Mouse (Mus musculus) ES-E14 (cell line): Measurements from ENCODE around the gene Inpp4b. TPM values are rescaled to one million over a fixed set of nuclear protein-coding genes. Genes with fewer than 3 reads are reported as not detected.

ENCODE experiments used
- DNase-seq: peaks from one replicate; pipeline ENCODE4 v3.0.0-alpha.2; 2013; ENCODE audit warnings: low read depth, low spot score
- H3K27ac ChIP-seq: 2 replicates; pipeline ENCODE4 v1.5.1; 2012; ENCODE audit warnings: low read depth, mild to moderate bottlenecking, low read length, moderate library complexity, mixed read lengths; ENCODE audit not compliant: poor library complexity, insufficient read depth, severe bottlenecking
- H3K36me3 ChIP-seq: 2 replicates; pipeline ENCODE4 v1.6.1; 2012; ENCODE audit warnings: mild to moderate bottlenecking, low read length, moderate library complexity, mixed read lengths; ENCODE audit not compliant: control insufficient read depth, poor library complexity, insufficient read depth, severe bottlenecking
- H3K4me1 ChIP-seq, 2 experiments: fragments of 150-350 bp in 1 of 2; sonication (generic) in 1 of 2; 2 replicates each; pipeline ENCODE4 v1.6.1; 2012; ENCODE audit warnings: low read length in 2 of 2, mild to moderate bottlenecking in 1 of 2, mixed read lengths in 1 of 2; ENCODE audit not compliant: control insufficient read depth in 2 of 2, insufficient read depth in 2 of 2, poor library complexity in 1 of 2
- H3K4me3 ChIP-seq, 2 experiments: fragments of 150-350 bp in 1 of 2; sonication (generic) in 1 of 2; 2 replicates each; pipeline ENCODE4 v1.5.1; 2012; ENCODE audit warnings: low read length in 2 of 2, low read depth in 1 of 2, mild to moderate bottlenecking in 1 of 2, mixed read lengths in 1 of 2; ENCODE audit not compliant: insufficient read depth in 1 of 2, poor library complexity in 1 of 2, severe bottlenecking in 1 of 2
- H3K9ac ChIP-seq: 2 replicates; pipeline ENCODE4 v1.6.1; 2012; ENCODE audit warnings: low read depth, mild to moderate bottlenecking, low read length, mixed read lengths; ENCODE audit not compliant: poor library complexity, insufficient read depth, severe bottlenecking
- H3K9me3 ChIP-seq: fragments of 150-350 bp; sonication (generic); 2 replicates; pipeline ENCODE4 v1.6.1; 2012; ENCODE audit warnings: low read depth, mild to moderate bottlenecking, low read length; ENCODE audit not compliant: control insufficient read depth, insufficient read depth
- CHD2 ChIP-seq: IDR thresholded peaks from 2 replicates; pipeline ENCODE4 v1.6.1; 2014; ENCODE audit warnings: mild to moderate bottlenecking, low read depth, low read length, inconsistent platforms
- HCFC1 ChIP-seq: IDR thresholded peaks from 2 replicates; pipeline ENCODE4 v1.6.1; 2012; ENCODE audit warnings: low read length, inconsistent platforms, borderline replicate concordance; ENCODE audit not compliant: insufficient read depth
- MAFK ChIP-seq: IDR thresholded peaks from 2 replicates; pipeline ENCODE4 v1.6.1; 2014; ENCODE audit warnings: mild to moderate bottlenecking, low read depth, low read length, inconsistent platforms; ENCODE audit not compliant: insufficient read depth
- ZC3H11A ChIP-seq: IDR thresholded peaks from 2 replicates; pipeline ENCODE4 v1.6.1; 2012; ENCODE audit warnings: low read depth, mild to moderate bottlenecking, inconsistent platforms, low read length, borderline replicate concordance
- ZNF384 ChIP-seq: IDR thresholded peaks from 2 replicates; pipeline ENCODE4 v1.6.1; 2012; ENCODE audit warnings: low read depth, low read length, inconsistent platforms
- in situ Hi-C, 2 experiments: fragments of 600-800 bp; cut with MboI; formaldehyde crosslinking; loops; one replicate each; pipeline ENCODE4 v1.15.1; 2025; ENCODE audit warnings: low sequenced_read_pairs in 2 of 2, inconsistent platforms in 1 of 2; ENCODE audit not compliant: unreplicated experiment in 2 of 2
- total RNA-seq: library from RNA; depleted of rRNA; stranded (reverse); fragments of 300-350 nt; gene quantifications from 2 replicates; pipeline ENCODE4 v1.2.3, GENCODE M21; 2012

Gene Inpp4b
- total RNA-seq, 1 experiment, result 0.98 TPM

- no peaks in the 10 kb centered on the region for H3K36me3 ChIP-seq
- no peaks in the 10 kb centered on the region for H3K9me3 ChIP-seq
- no peak overlapping the region for H3K4me3 ChIP-seq
- no peak overlapping the region for H3K9ac ChIP-seq
- H3K4me1 ChIP-seq, result no peaks in the 10 kb centered on the region
- no peak overlapping the region for H3K27ac ChIP-seq
- in situ Hi-C loops, result no loop called here
- DNase-seq, result no peak
- TF ChIP-seq CHD2 (no peak), ZC3H11A (no peak), ZNF384 (no peak), HCFC1 (no peak), MAFK (no peak)
These were observed 107.4 kb downstream of the Inpp4b start for GRCm38 (mm10) chr8:81449798-81450197.

GRCm38 (mm10) chr8:81452082-81452481, 109.7 kb downstream of the Inpp4b start:
- Histone ChIP-seq H3K4me1 (no peaks in the 10 kb centered on the region), H3K36me3 (no peaks in the 10 kb centered on the region), H3K4me3 (no peak overlapping the region), H3K9me3 (no peaks in the 10 kb centered on the region), H3K27ac (no peak overlapping the region), H3K9ac (no peak overlapping the region)
- in situ Hi-C loops, result no loop called here
- no peak for DNase-seq
- TF ChIP-seq ZC3H11A (no peak), CHD2 (no peak), ZNF384 (no peak), MAFK (no peak), HCFC1 (no peak)

GRCm38 (mm10) chr8:81454830-81455229, 112.5 kb downstream of the Inpp4b start:
- TF ChIP-seq HCFC1 (no peak), MAFK (no peak), CHD2 (no peak), ZNF384 (no peak), ZC3H11A (no peak)
- no peak overlapping the region for H3K4me3 ChIP-seq
- no peaks in the 10 kb centered on the region for H3K4me1 ChIP-seq
- H3K9me3 ChIP-seq, result no peaks in the 10 kb centered on the region
- in situ Hi-C loops, result no loop called here
- H3K27ac ChIP-seq, result no peak overlapping the region
- DNase-seq, result no peak
- H3K9ac ChIP-seq, result no peak overlapping the region
- no peaks in the 10 kb centered on the region for H3K36me3 ChIP-seq

- Histone ChIP-seq H3K9me3 (no peaks in the 10 kb centered on the region), H3K4me3 (no peak overlapping the region), H3K4me1 (no peaks in the 10 kb centered on the region), H3K27ac (no peak overlapping the region), H3K9ac (no peak overlapping the region), H3K36me3 (no peaks in the 10 kb centered on the region)
- in situ Hi-C loops, result no loop called here
- TF ChIP-seq MAFK (no peak), HCFC1 (no peak), CHD2 (no peak), ZC3H11A (no peak)
- no peak for DNase-seq
These were observed 121.4 kb downstream of the Inpp4b start for GRCm38 (mm10) chr8:81463762-81464161.

- Histone ChIP-seq H3K9ac (no peak overlapping the region), H3K9me3 (no peaks in the 10 kb centered on the region), H3K4me3 (no peak overlapping the region), H3K4me1 (no peaks in the 10 kb centered on the region), H3K36me3 (no peaks in the 10 kb centered on the region), H3K27ac (no peak overlapping the region)
- in situ Hi-C loops, result no loop called here
- TF ChIP-seq MAFK (no peak), ZNF384 (no peak), HCFC1 (no peak), ZC3H11A (no peak), CHD2 (no peak)
- DNase-seq, result no peak
These were observed 124.4 kb downstream of the Inpp4b start for GRCm38 (mm10) chr8:81466776-81467175.
